Mouse (Mus musculus) liver, postnatal 0 days (tissue): ENCODE data around the gene Camk1g. TPM values are rescaled to one million over a fixed set of nuclear protein-coding genes. Genes with fewer than 3 reads are reported as not detected.

Experiments used
- ATAC-seq: fragments of 200-750 bp; cut with Nextera tagmentation; 2 replicates; pipeline ENCODE4 v1.8.0; 2017; ENCODE audit warnings: mild to moderate bottlenecking, moderate library complexity
- DNase-seq: peaks from one replicate; pipeline ENCODE4 v3.0.0-alpha.2; 2016
- H3K27ac ChIP-seq: fragments of 300-500 bp; sonication (generic); 2 replicates; pipeline ENCODE4 v1.5.1; 2014; ENCODE audit warnings: antibody characterized with exemption, moderate library complexity, mild to moderate bottlenecking, low read depth
- H3K27me3 ChIP-seq: fragments of 300-500 bp; sonication (generic); 2 replicates; pipeline ENCODE4 v1.6.1; 2014; ENCODE audit warnings: low read length, control low read depth, mixed read lengths; ENCODE audit not compliant: insufficient read depth
- H3K36me3 ChIP-seq: fragments of 300-500 bp; sonication (generic); replicated peaks from 2 replicates; pipeline ENCODE4 v1.6.1; 2014; ENCODE audit warnings: mild to moderate bottlenecking, control low read depth, low read length, moderate library complexity, mixed read lengths; ENCODE audit not compliant: insufficient read depth
- H3K4me1 ChIP-seq: fragments of 300-500 bp; sonication (generic); 2 replicates; pipeline ENCODE4 v1.6.1; 2014; ENCODE audit warnings: antibody characterized with exemption, mild to moderate bottlenecking, control low read depth; ENCODE audit not compliant: insufficient read depth
- H3K4me2 ChIP-seq: fragments of 300-500 bp; sonication (generic); 2 replicates; pipeline ENCODE4 v1.6.1; 2014; ENCODE audit warnings: low read depth, mild to moderate bottlenecking, low read length, moderate library complexity, mixed read lengths
- H3K4me3 ChIP-seq: fragments of 300-500 bp; sonication (generic); 2 replicates; pipeline ENCODE4 v1.5.1; 2014; ENCODE audit warnings: low read depth, low read length
- H3K9ac ChIP-seq: fragments of 300-500 bp; sonication (generic); replicated peaks from 2 replicates; pipeline ENCODE4 v1.6.1; 2014; ENCODE audit warnings: mild to moderate bottlenecking, moderate library complexity
- H3K9me3 ChIP-seq: fragments of 300-500 bp; sonication (generic); 2 replicates; pipeline ENCODE4 v1.6.1; 2016; ENCODE audit warnings: mild to moderate bottlenecking, control low read depth, low read length, mixed read lengths
- CTCF ChIP-seq: sonication (generic); IDR thresholded peaks from 2 replicates; pipeline ENCODE4 v1.5.1; 2016; ENCODE audit warnings: antibody characterized with exemption, low read depth
- EP300 ChIP-seq: IDR thresholded peaks from 2 replicates; pipeline ENCODE4 v1.6.1; 2016; ENCODE audit warnings: antibody characterized with exemption, low read depth, mild to moderate bottlenecking
- WGBS: fragments of 180-500 bp; shearing (Covaris S2); extraction: QIAGEN DNeasy Blood & Tissue Kit; methylation state at CpG from one replicate; pipeline ENCODE4 v1.1.7; 2014; ENCODE audit not compliant: insufficient replicate concordance; 5-methylcytosine and 5-hydroxymethylcytosine counted together
- polyA plus RNA-seq: library from polyadenylated mRNA; unstranded; fragments of >200 nt; fragmentation: Nextera tagmentation; extraction: Ambion mirVana; gene quantifications from 2 replicates; pipeline ENCODE4 v1.2.1, GENCODE M21; 2015

The Camk1g gene
- polyA plus RNA-seq, 1 experiment from 2014 or later, result 0.15 TPM

DNA sequence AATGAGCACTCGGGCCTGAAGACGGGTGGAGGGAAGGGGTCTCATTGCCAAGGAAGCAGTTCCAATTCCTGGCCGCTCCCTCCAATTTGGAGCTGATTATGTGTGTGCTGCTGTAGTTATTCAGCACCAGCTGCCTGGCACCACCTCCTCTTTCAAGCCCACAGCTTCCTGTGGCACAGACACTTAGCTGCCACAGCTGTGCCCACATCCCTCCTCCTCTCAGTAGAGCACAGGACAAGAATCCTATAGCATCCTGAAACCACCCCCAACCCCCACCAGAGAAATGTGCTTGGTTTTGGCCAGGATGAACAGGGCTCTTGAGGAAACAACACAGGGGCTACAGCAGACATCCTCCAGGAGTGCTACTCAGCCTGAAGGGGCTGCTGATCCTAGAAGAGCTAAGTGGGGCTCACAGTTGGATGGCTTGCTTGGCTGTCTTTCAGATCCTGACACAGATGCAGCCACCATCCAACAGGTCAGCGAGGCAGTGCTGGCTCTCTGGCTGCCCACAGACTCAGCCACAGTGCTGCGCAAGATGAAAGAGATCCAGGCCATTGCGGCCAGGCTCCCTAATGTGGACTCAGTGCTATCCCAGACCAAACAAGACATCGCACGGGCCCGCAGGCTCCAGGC, 31.6 kb downstream of the Camk1g start:
- WGBS, result 71% methylated on average over 9 of the region's 9 CpGs
- TF ChIP-seq EP300, result no peak
- TF ChIP-seq CTCF, result no peak
- no peak overlapping the region for H3K4me3 ChIP-seq
- H3K9ac ChIP-seq, result no peak overlapping the region
- ATAC-seq, result no peak
- H3K4me1 ChIP-seq, result peaks cover 2% of the 10 kb centered on the region; the same call in 1 of the 2 replicates
- no peak overlapping the region for H3K4me2 ChIP-seq
- DNase-seq, result no peak
- no peaks in the 10 kb centered on the region for H3K9me3 ChIP-seq
- H3K27ac ChIP-seq, result no peak overlapping the region
- H3K36me3 ChIP-seq, result no peaks in the 10 kb centered on the region
- H3K27me3 ChIP-seq, result no peaks in the 10 kb centered on the region

DNA sequence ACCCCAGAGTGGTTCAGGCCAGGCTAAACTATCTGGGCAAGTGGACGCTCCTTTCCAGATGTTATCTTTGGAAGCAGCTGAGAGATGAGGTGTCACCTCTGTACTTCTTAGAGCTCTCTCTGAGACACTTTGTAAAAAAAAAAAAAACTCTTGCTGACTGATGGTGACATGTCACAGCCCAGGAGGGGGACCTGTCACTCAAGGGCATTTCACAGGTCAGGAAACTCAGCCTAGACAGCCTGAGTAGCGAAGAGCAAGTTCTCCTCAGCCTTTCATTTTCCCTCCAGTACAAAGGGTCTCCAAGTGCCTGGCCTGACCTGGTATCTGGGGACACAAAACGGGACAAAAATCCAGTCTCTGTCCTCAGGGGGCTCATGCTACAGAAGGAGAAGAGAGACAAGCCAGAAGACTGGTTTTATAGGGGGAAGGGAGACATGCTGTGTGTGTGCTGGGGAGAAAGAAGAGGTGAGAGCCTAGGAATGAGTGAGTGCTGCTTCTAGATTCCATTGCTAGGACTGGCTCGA, 32.2 kb downstream of the Camk1g start:
- Histone ChIP-seq H3K36me3 (no peaks in the 10 kb centered on the region), H3K4me2 (no peak overlapping the region), H3K4me1 (peaks cover 2% of the 10 kb centered on the region; the same call in 1 of the 2 replicates), H3K9me3 (no peaks in the 10 kb centered on the region), H3K27me3 (no peaks in the 10 kb centered on the region), H3K4me3 (no peak overlapping the region), H3K9ac (no peak overlapping the region), H3K27ac (no peak overlapping the region)
- 59% methylated on average over 4 of the region's 4 CpGs for whole genome bisulfite sequencing
- TF ChIP-seq EP300, result no peak
- TF ChIP-seq CTCF, result no peak
- no peak for DNase-seq
- ATAC-seq, result no peak

DNA sequence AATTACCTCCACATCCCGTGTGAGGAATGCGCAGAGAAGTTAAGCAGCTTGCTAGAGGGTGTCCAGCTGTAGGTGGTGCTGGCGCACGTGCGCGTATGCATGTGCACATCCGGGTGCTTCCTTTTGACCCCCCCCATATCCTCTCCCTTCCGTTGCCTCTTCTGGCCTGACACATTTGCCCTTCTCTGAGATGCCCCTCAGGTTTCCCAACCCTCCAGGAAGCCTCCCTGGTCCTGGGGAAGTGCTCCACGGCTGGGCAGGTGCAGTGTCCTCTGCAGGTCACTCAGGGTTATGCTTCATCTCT, 33.1 kb downstream of the Camk1g start:
- H3K27ac ChIP-seq, result no peak overlapping the region
- ATAC-seq, result peak; percentile 35
- H3K4me2 ChIP-seq, result no peak overlapping the region
- WGBS, result 65% methylated on average over 9 of the region's 9 CpGs
- H3K36me3 ChIP-seq, result no peaks in the 10 kb centered on the region
- TF ChIP-seq EP300 (no peak), CTCF (no peak)
- no peak overlapping the region for H3K9ac ChIP-seq
- H3K4me1 ChIP-seq, result peaks cover 2% of the 10 kb centered on the region; the same call in 1 of the 2 replicates
- no peaks in the 10 kb centered on the region for H3K9me3 ChIP-seq
- no peak overlapping the region for H3K4me3 ChIP-seq
- no peaks in the 10 kb centered on the region for H3K27me3 ChIP-seq
- no peak for DNase-seq

DNA sequence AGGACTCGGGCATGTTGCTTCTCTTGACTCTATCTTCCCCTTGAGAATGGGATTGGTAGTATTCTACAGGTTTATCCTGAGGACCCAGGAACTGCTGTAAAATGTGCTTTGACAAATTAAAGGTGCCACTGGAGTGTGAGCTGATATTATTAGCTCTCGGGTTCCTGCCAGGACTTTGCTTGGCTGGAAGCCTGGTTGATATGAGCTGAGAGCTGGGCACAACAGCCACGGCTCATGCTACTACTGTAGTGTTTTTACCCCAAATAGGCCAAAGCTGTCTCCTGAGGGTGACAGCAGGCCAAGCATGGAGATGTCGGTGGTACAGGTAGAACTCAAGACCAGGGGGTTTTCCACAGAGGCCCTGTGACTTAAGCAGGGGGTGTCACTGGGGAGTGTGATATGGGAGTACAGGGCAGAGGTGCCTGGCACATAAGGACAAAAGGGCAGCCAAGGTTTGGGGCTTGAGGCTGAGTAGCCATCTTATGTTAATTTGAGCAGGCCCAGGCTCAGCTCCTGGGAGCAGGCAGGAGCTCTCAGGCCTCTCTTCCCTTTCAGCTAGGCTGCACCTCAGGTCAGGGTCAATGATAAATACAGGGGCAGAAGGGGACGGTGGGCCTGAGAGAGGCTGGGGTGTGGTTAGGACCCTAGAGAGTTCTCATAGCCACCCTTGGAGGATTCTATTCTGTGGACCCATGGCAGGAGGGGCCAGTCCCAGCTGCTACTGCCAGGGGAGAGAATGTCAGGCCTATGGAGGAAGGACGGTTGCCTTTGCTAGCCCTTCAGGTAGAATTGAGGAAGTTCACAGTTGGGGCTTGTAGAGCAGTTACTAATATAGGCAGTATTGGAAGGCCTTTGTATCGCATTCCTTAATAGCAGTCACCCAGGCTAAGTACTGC, 33.7 kb downstream of the Camk1g start:
- Histone ChIP-seq H3K4me3 (no peak overlapping the region), H3K4me2 (no peak overlapping the region), H3K9me3 (no peaks in the 10 kb centered on the region), H3K9ac (no peak overlapping the region), H3K27me3 (no peaks in the 10 kb centered on the region), H3K27ac (no peak overlapping the region), H3K4me1 (peaks cover 2% of the 10 kb centered on the region; the same call in 1 of the 2 replicates), H3K36me3 (no peaks in the 10 kb centered on the region)
- DNase-seq (no peak), ATAC-seq (peak; percentile 15; the same call in 1 of the 2 replicates)
- TF ChIP-seq EP300 (no peak), CTCF (no peak)
- WGBS, result 65% methylated on average over 7 of the region's 7 CpGs

DNA sequence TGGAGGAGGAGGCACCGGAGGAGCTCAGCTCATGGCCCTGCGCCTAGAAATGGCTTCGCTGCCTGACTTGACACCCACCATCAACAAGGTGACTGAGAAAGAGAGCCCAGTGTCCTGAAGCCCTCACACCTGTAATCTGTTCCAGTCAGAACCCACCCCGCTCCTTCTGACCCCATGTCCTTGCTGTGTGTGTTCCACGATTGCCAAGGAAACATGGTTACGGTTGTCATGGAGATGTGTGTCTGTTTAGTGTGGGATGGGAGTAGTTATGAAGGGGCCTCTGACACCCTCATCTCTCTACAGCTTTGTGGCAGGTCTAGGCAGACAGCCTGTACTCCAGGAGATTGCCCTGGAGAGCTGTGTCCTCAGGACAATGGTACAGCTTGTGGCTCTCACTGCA, 35.6 kb downstream of the Camk1g start:
- ATAC-seq (no peak), DNase-seq (no peak)
- Histone ChIP-seq H3K4me1 (peaks cover 2% of the 10 kb centered on the region; the same call in 1 of the 2 replicates), H3K9me3 (no peaks in the 10 kb centered on the region), H3K4me2 (no peak overlapping the region), H3K9ac (no peak overlapping the region), H3K36me3 (no peaks in the 10 kb centered on the region), H3K4me3 (no peak overlapping the region), H3K27ac (no peak overlapping the region), H3K27me3 (no peaks in the 10 kb centered on the region)
- no peak for TF ChIP-seq CTCF
- TF ChIP-seq EP300, result no peak
- 89% methylated on average over 6 of the region's 6 CpGs for WGBS

DNA sequence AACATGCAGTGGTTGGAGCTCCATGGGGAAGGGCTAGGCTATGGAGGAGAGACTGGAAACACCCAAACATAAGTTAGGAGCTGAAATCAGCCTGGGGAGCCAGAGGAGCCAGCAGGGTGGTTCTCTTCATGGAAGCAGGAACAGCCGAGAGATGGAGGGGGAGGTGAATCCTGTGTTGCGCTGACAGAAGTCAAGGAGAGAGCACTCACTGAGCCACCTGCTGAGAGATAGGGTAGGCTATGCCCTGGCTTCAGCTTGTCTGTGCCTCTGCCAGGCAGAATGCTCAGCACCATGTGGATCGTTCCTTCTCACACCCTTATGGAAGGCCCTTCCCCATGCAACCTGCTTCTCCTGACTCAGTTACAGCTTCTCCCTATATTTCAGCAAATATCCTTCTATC, 36.3 kb downstream of the Camk1g start:
- H3K36me3 ChIP-seq, result no peaks in the 10 kb centered on the region
- H3K4me3 ChIP-seq, result no peak overlapping the region
- no peak overlapping the region for H3K4me2 ChIP-seq
- no peak overlapping the region for H3K9ac ChIP-seq
- TF ChIP-seq EP300 (no peak), CTCF (no peak)
- no peaks in the 10 kb centered on the region for H3K27me3 ChIP-seq
- peaks cover 2% of the 10 kb centered on the region; the same call in 1 of the 2 replicates for H3K4me1 ChIP-seq
- no peak for DNase-seq
- 79% methylated on average over 3 of the region's 3 CpGs for WGBS
- H3K27ac ChIP-seq, result no peak overlapping the region
- H3K9me3 ChIP-seq, result no peaks in the 10 kb centered on the region
- no peak for ATAC-seq
